Mouse (Mus musculus) small intestine, adult 10 weeks (tissue): ENCODE results near the gene Hyou1. TPM values are rescaled to one million over a fixed set of nuclear protein-coding genes. Genes with fewer than 3 reads are reported as not detected.

Experiments used
- polyA plus RNA-seq: library from polyadenylated mRNA; stranded (reverse); fragments of 350-450 nt; fragmentation: Illumina TruSeq; extraction: RNeasy Lipid Tissue Mini Kit (QIAGEN cat#74804); gene quantifications from one replicate; pipeline ENCODE4 v1.2.3, GENCODE M21; 2014; ENCODE audit warnings: low replicate concordance

Gene Hyou1
- polyA plus RNA-seq, result 7.2 TPM

GRCm38 (mm10) chr9:44379054-44379834 lies at the start of gene Hyou1:
Gene Hyou1, plus strand, starts transcription at chr9:44379490.

GRCm38 (mm10) chr9:44334396-44335330 lies 44.6 kb upstream of the Hyou1 start, which contains the start of gene H2afx:
Gene H2afx, plus strand, starts transcription at chr9:44334694.

GRCm38 (mm10) chr9:44343781-44344421 lies 35.4 kb upstream of the Hyou1 start, which contains the start of gene Hmbs:
Gene Hmbs, minus strand, starts transcription at chr9:44344228.

GRCm38 (mm10) chr9:44361190-44361917 lies 17.9 kb upstream of the Hyou1 start, which contains the start of gene Vps11:
Gene Vps11, minus strand, starts transcription at chr9:44361670.

GRCm38 (mm10) chr9:44396684-44397411 lies 17.6 kb downstream of the Hyou1 start, which contains the start of gene Slc37a4:
Gene Slc37a4, plus strand, starts transcription at chr9:44396852.

GRCm38 (mm10) chr9:44406906-44407751 lies 27.8 kb downstream of the Hyou1 start, which contains the start of the genes Rps25 and Trappc4:
Gene Rps25, plus strand, starts transcription at chr9:44407139.
Gene Trappc4, minus strand, starts transcription at chr9:44407600.

GRCm38 (mm10) chr9:44418519-44419385 lies 39.5 kb downstream of the Hyou1 start, which contains the start of gene Ccdc84:
Gene Ccdc84, minus strand, starts transcription at chr9:44418569.

GRCm38 (mm10) chr9:44440961-44441360 lies 61.7 kb downstream of the Hyou1 start, which contains the start of gene Foxr1:
Gene Foxr1, minus strand, starts transcription at chr9:44441136.

Other genes with a start within 250 kb of the Hyou1 start
- gene Mcam, start 245.0 kb upstream of the Hyou1 start, polyA plus RNA-seq, result 3.6 TPM
- 39.1 TPM for gene Cbl, start 145.4 kb upstream of the Hyou1 start, polyA plus RNA-seq
- gene Ccdc153, start 138.8 kb upstream of the Hyou1 start, polyA plus RNA-seq, result not detected
- gene Pdzd3, start 128.0 kb upstream of the Hyou1 start, polyA plus RNA-seq, result 2.2 TPM
- not detected for gene Nlrx1, start 110.9 kb upstream of the Hyou1 start, polyA plus RNA-seq
- not detected for gene Abcg4, start 90.9 kb upstream of the Hyou1 start, polyA plus RNA-seq
- 18.5 TPM for gene Hinfp, start 73.8 kb upstream of the Hyou1 start, polyA plus RNA-seq
- 6.6 TPM for gene C2cd2l, start 59.2 kb upstream of the Hyou1 start, polyA plus RNA-seq
- gene Dpagt1, start 53.5 kb upstream of the Hyou1 start, polyA plus RNA-seq, result 7.8 TPM
- gene H2afx, start 44.8 kb upstream of the Hyou1 start, polyA plus RNA-seq, result 4.3 TPM
- 18.0 TPM for gene Hmbs, start 35.3 kb upstream of the Hyou1 start, polyA plus RNA-seq
- 4.8 TPM for gene Vps11, start 17.8 kb upstream of the Hyou1 start, polyA plus RNA-seq
- 21.7 TPM for gene Slc37a4, start 17.4 kb downstream of the Hyou1 start, polyA plus RNA-seq
- 316 TPM for gene Rps25, start 27.6 kb downstream of the Hyou1 start, polyA plus RNA-seq
- 40.2 TPM for gene Trappc4, start 28.1 kb downstream of the Hyou1 start, polyA plus RNA-seq
- 16.5 TPM for gene Ccdc84, start 39.1 kb downstream of the Hyou1 start, polyA plus RNA-seq
- gene Foxr1, start 61.6 kb downstream of the Hyou1 start, polyA plus RNA-seq, result not detected
- not detected for gene Upk2, start 75.5 kb downstream of the Hyou1 start, polyA plus RNA-seq
- 0.89 TPM for gene Bcl9l, start 103.3 kb downstream of the Hyou1 start, polyA plus RNA-seq
- gene Cxcr5, start 182.4 kb downstream of the Hyou1 start, polyA plus RNA-seq, result 0.37 TPM
- gene Ddx6, start 225.4 kb downstream of the Hyou1 start, polyA plus RNA-seq, result 130 TPM